Mouse (Mus musculus) heart, embryonic 13.5 days (tissue): ENCODE data around the gene Trp53bp1. TPM values are rescaled to one million over a fixed set of nuclear protein-coding genes. Genes with fewer than 3 reads are reported as not detected.
A peak's percentile ranks its signal among the peaks of the same experiment; 100 is the strongest.

Experiments used
- ATAC-seq: fragments of 200-750 bp; cut with Nextera tagmentation; 2 replicates; pipeline ENCODE4 v1.8.0; 2017; ENCODE audit warnings: moderate TSS enrichment; ENCODE audit not compliant: insufficient number of reproducible peaks, low FRiP score, low TSS enrichment; ENCODE audit errors: extremely low read depth
- H3K27ac ChIP-seq: fragments of 300-500 bp; sonication (generic); replicated peaks from 2 replicates; pipeline ENCODE4 v1.5.1; 2015; ENCODE audit warnings: moderate library complexity, mild to moderate bottlenecking, inconsistent platforms
- H3K27me3 ChIP-seq: fragments of 300-500 bp; sonication (generic); replicated peaks from 2 replicates; pipeline ENCODE4 v1.6.1; 2015; ENCODE audit warnings: mild to moderate bottlenecking, inconsistent platforms
- H3K36me3 ChIP-seq: fragments of 300-500 bp; sonication (generic); 2 replicates; pipeline ENCODE4 v1.6.1; 2015; ENCODE audit warnings: mild to moderate bottlenecking, inconsistent platforms
- H3K4me1 ChIP-seq: fragments of 300-500 bp; sonication (generic); 2 replicates; pipeline ENCODE4 v1.6.1; 2015; ENCODE audit warnings: inconsistent platforms
- H3K4me2 ChIP-seq: fragments of 300-500 bp; sonication (generic); 2 replicates; pipeline ENCODE4 v1.6.1; 2015; ENCODE audit warnings: inconsistent platforms, mild to moderate bottlenecking, moderate library complexity
- H3K4me3 ChIP-seq: fragments of 300-500 bp; sonication (generic); 2 replicates; pipeline ENCODE4 v1.5.1; 2015; ENCODE audit warnings: moderate library complexity, mild to moderate bottlenecking, inconsistent platforms
- H3K9ac ChIP-seq: fragments of 300-500 bp; sonication (generic); 2 replicates; pipeline ENCODE4 v1.6.1; 2015; ENCODE audit warnings: inconsistent platforms, mild to moderate bottlenecking, moderate library complexity
- H3K9me3 ChIP-seq: fragments of 300-500 bp; sonication (generic); 2 replicates; pipeline ENCODE4 v1.6.1; 2016; ENCODE audit warnings: inconsistent platforms
- WGBS: fragments of 180-500 bp; shearing (Covaris S2); methylation state at CpG from one replicate; pipeline ENCODE4 v1.1.7; 2015; ENCODE audit warnings: mixed read lengths; 5-methylcytosine and 5-hydroxymethylcytosine counted together
- polyA plus RNA-seq: library from polyadenylated mRNA; unstranded; fragments of >200 nt; fragmentation: Nextera tagmentation; extraction: Ambion mirVana; gene quantifications from 2 replicates; pipeline ENCODE4 v1.2.1, GENCODE M21; 2015

Trp53bp1 gene
- polyA plus RNA-seq, 1 experiment from 2014 or later: 44.6 TPM

GRCm38 (mm10) chr2:121294182-121294581 lies 23.0 kb upstream of the Trp53bp1 start:
- Histone ChIP-seq H3K36me3 (peaks cover 2% of the 10 kb centered on the region), H3K4me3 (peak overlapping the region; percentile 64), H3K4me1 (peaks cover 58% of the 10 kb centered on the region), H3K4me2 (peak overlapping the region; percentile 78), H3K27me3 (peaks cover 64% of the 10 kb centered on the region), H3K9me3 (no peaks in the 10 kb centered on the region), H3K9ac (peak overlapping the region; percentile 82), H3K27ac (peak overlapping the region; percentile 91)
- 8% methylated on average over 4 of the region's 4 CpGs for WGBS
- ATAC-seq: no peak

GRCm38 (mm10) chr2:121292316-121293013 lies 21.3 kb upstream of the Trp53bp1 start:
- Histone ChIP-seq H3K27ac (no peak overlapping the region), H3K4me3 (no peak overlapping the region), H3K9me3 (no peaks in the 10 kb centered on the region), H3K4me1 (peaks cover 56% of the 10 kb centered on the region), H3K4me2 (no peak overlapping the region), H3K36me3 (no peaks in the 10 kb centered on the region), H3K9ac (no peak overlapping the region), H3K27me3 (peaks cover 64% of the 10 kb centered on the region)
- WGBS: 63% methylated on average over 5 of the region's 5 CpGs
- no peak for ATAC-seq

- no peaks in the 10 kb centered on the region for H3K9me3 ChIP-seq
- no peak for ATAC-seq
- H3K9ac ChIP-seq: peak overlapping the region; percentile 78
- 4% methylated on average over 36 of the region's 36 CpGs for WGBS
- peak overlapping the region; percentile 67 for H3K4me3 ChIP-seq
- H3K36me3 ChIP-seq: no peaks in the 10 kb centered on the region
- H3K27me3 ChIP-seq: peaks cover 43% of the 10 kb centered on the region
- H3K27ac ChIP-seq: no peak overlapping the region
- H3K4me1 ChIP-seq: peaks cover 31% of the 10 kb centered on the region
- peak overlapping the region; percentile 94 for H3K4me2 ChIP-seq
Measured at GRCm38 (mm10) chr2:121289730-121290540, 18.7 kb upstream of the Trp53bp1 start.

GRCm38 (mm10) chr2:121288901-121289729 lies 17.9 kb upstream of the Trp53bp1 start, which contains the start of gene Map1a:
Gene Map1a (plus strand): TSS chr2:121289600.
- H3K4me3 ChIP-seq: peak within 1 kb of the TSS; percentile 67
- no peaks in the 10 kb centered on the region for H3K9me3 ChIP-seq
- 1% methylated on average over 48 of the region's 48 CpGs for WGBS
- peak within 1 kb of the TSS; percentile 78 for H3K9ac ChIP-seq
- ATAC-seq: peak; percentile 85
- H3K36me3 ChIP-seq: no peaks in the 10 kb centered on the region
- H3K4me1 ChIP-seq: peaks cover 23% of the 10 kb centered on the region
- peaks cover 43% of the 10 kb centered on the region for H3K27me3 ChIP-seq
- H3K27ac ChIP-seq: no peak within 1 kb of the TSS
- peak within 1 kb of the TSS; percentile 94 for H3K4me2 ChIP-seq

- H3K4me1 ChIP-seq: peaks cover 15% of the 10 kb centered on the region
- ATAC-seq: no peak
- WGBS: 63% methylated on average over 2 of the region's 2 CpGs
Measured at GRCm38 (mm10) chr2:121287850-121288249, 16.6 kb upstream of the Trp53bp1 start.

GRCm38 (mm10) chr2:121271928-121272516 lies 815 bp upstream of the Trp53bp1 start:
- peak overlapping the region; percentile 93 for H3K4me3 ChIP-seq
- H3K9me3 ChIP-seq: no peaks in the 10 kb centered on the region
- no peaks in the 10 kb centered on the region for H3K27me3 ChIP-seq
- H3K4me1 ChIP-seq: peaks cover 18% of the 10 kb centered on the region
- H3K9ac ChIP-seq: peak overlapping the region; percentile 79
- 23% methylated on average over 4 of the region's 4 CpGs for WGBS
- H3K36me3 ChIP-seq: peaks cover 33% of the 10 kb centered on the region
- H3K27ac ChIP-seq: peak overlapping the region; percentile 56
- no peak for ATAC-seq
- H3K4me2 ChIP-seq: peak overlapping the region; percentile 71

More at GRCm38 (mm10) chr2:121287850-121288249, 16.6 kb upstream of the Trp53bp1 start:
- no peaks in the 10 kb centered on the region for H3K36me3 ChIP-seq
- no peak overlapping the region for H3K27ac ChIP-seq
- H3K4me2 ChIP-seq: no peak overlapping the region
- peaks cover 43% of the 10 kb centered on the region for H3K27me3 ChIP-seq
- no peaks in the 10 kb centered on the region for H3K9me3 ChIP-seq
- H3K9ac ChIP-seq: no peak overlapping the region
- no peak overlapping the region for H3K4me3 ChIP-seq

GRCm38 (mm10) chr2:121270521-121271235 lies 529 bp downstream of the Trp53bp1 start:
- H3K27me3 ChIP-seq: no peaks in the 10 kb centered on the region
- H3K4me2 ChIP-seq: peak overlapping the region; percentile 71
- peak overlapping the region; percentile 93 for H3K4me3 ChIP-seq
- no peaks in the 10 kb centered on the region for H3K9me3 ChIP-seq
- ATAC-seq: peak; percentile 28; the same call in 1 of the 2 replicates
- WGBS: 1% methylated on average over 35 of the region's 35 CpGs
- H3K36me3 ChIP-seq: peaks cover 40% of the 10 kb centered on the region
- peak overlapping the region; percentile 94 for H3K9ac ChIP-seq
- H3K4me1 ChIP-seq: peaks cover 18% of the 10 kb centered on the region
- peak overlapping the region; percentile 86 for H3K27ac ChIP-seq

GRCm38 (mm10) chr2:121268446-121268845 lies 2.8 kb downstream of the Trp53bp1 start:
- H3K4me1 ChIP-seq: peaks cover 18% of the 10 kb centered on the region
- H3K27me3 ChIP-seq: no peaks in the 10 kb centered on the region
- 82% methylated on average over 8 of the region's 8 CpGs for WGBS
- H3K4me2 ChIP-seq: no peak overlapping the region
- no peak overlapping the region for H3K4me3 ChIP-seq
- H3K9ac ChIP-seq: no peak overlapping the region
- no peak for ATAC-seq
- H3K9me3 ChIP-seq: no peaks in the 10 kb centered on the region
- H3K36me3 ChIP-seq: peaks cover 57% of the 10 kb centered on the region
- no peak overlapping the region for H3K27ac ChIP-seq

GRCm38 (mm10) chr2:121249758-121250157 lies 21.4 kb downstream of the Trp53bp1 start:
- no peak overlapping the region for H3K4me3 ChIP-seq
- WGBS: 89% methylated on average over 2 of the region's 2 CpGs

GRCm38 (mm10) chr2:121244099-121244498 lies 27.1 kb downstream of the Trp53bp1 start:
- Histone ChIP-seq H3K4me1 (peaks cover 8% of the 10 kb centered on the region), H3K36me3 (peaks cover 90% of the 10 kb centered on the region), H3K27ac (no peak overlapping the region), H3K4me2 (no peak overlapping the region), H3K9ac (no peak overlapping the region), H3K9me3 (no peaks in the 10 kb centered on the region), H3K27me3 (no peaks in the 10 kb centered on the region), H3K4me3 (no peak overlapping the region)
- ATAC-seq: no peak
- WGBS: 92% methylated on average over 5 of the region's 5 CpGs

More at GRCm38 (mm10) chr2:121249758-121250157, 21.4 kb downstream of the Trp53bp1 start:
- ATAC-seq: no peak
- H3K27me3 ChIP-seq: no peaks in the 10 kb centered on the region
- H3K4me1 ChIP-seq: peaks cover 3% of the 10 kb centered on the region; the same call in 1 of the 2 replicates
- no peak overlapping the region for H3K4me2 ChIP-seq
- H3K9me3 ChIP-seq: no peaks in the 10 kb centered on the region
- no peak overlapping the region for H3K9ac ChIP-seq
- peaks cover 96% of the 10 kb centered on the region for H3K36me3 ChIP-seq
- H3K27ac ChIP-seq: no peak overlapping the region
